Mouse (Mus musculus): Measurements from ENCODE around the gene Slc26a8. TPM values are rescaled to one million over a fixed set of nuclear protein-coding genes. Genes with fewer than 3 reads are reported as not detected.

Gene Slc26a8
- total and polyA plus RNA-seq, 3 experiments, result 0.58 to 1.6 TPM; not detected in 1

GRCm38 (mm10) chr17:28635842-28636241 lies 54.2 kb downstream of the Slc26a8 start:
- Histone ChIP-seq H3K79me2 (ENCODE audit: control insufficient read depth, insufficient read depth, low read length, poor library complexity) (no peaks in the 10 kb centered on the region), H3K9ac (ENCODE audit: control insufficient read depth, low read depth, low read length, poor library complexity, severe bottlenecking) (peak overlapping the region; percentile 51), H3K4me3 (ENCODE audit: control insufficient read depth in 1 of 2, insufficient read depth in 1 of 2, low read depth in 2 of 2, low read length in 2 of 2) (no peak overlapping the region), H3K27me3 (ENCODE audit: control insufficient read depth in 1 of 2, insufficient read depth in 2 of 2, low read length in 2 of 2) (no peaks in the 10 kb centered on the region), H3K4me1 (ENCODE audit: control insufficient read depth in 1 of 2, insufficient read depth in 2 of 2, low read length in 2 of 2) (peaks cover 43 to 49% of the 10 kb centered on the region in 2 experiments), H3K9me3 (replicated peaks; ENCODE audit: insufficient read depth, low read length) (no peaks in the 10 kb centered on the region), H3K27ac (ENCODE audit: control insufficient read depth, low read depth, low read length) (peak overlapping the region; percentile 76), H3K36me3 (ENCODE audit: control insufficient read depth in 1 of 2, insufficient read depth in 2 of 2, low read length in 2 of 2) (peaks cover 0 to 50% of the 10 kb centered on the region in 2 experiments; a peak in 2 of 4 replicates)
- DNase-seq (ENCODE audit: low read depth, low spot score), result peak; percentile 75
- TF ChIP-seq ELF1 (IDR thresholded peaks at IDR 0.05; ENCODE audit: low read depth, low read length), result no peak
- peak; percentile 82 for TF ChIP-seq GATA1 (IDR thresholded peaks at IDR 0.05; ENCODE audit: low read depth, low read length)
- no peak for TF ChIP-seq CHD2 (IDR thresholded peaks at IDR 0.05; ENCODE audit: low read length)
- no peak for TF ChIP-seq POLR2AphosphoS5 (IDR thresholded peaks at IDR 0.05; ENCODE audit: borderline replicate concordance, low read depth, low read length)
- TF ChIP-seq USF2 (IDR thresholded peaks at IDR 0.05; ENCODE audit: borderline replicate concordance in 1 of 2, insufficient read depth in 1 of 2, low read depth in 1 of 2, low read length in 2 of 2), result no peak
- TF ChIP-seq RCOR1 (IDR thresholded peaks at IDR 0.05; ENCODE audit: low read depth, low read length), result peak; percentile 86
- no peak for TF ChIP-seq CHD1 (IDR thresholded peaks at IDR 0.05; ENCODE audit: low read depth, low read length)
- TF ChIP-seq RAD21 (IDR thresholded peaks at IDR 0.05; ENCODE audit: low read depth, low read length), result no peak
- no peak for TF ChIP-seq JUND (IDR thresholded peaks at IDR 0.05; ENCODE audit: low read depth, low read length)
- TF ChIP-seq MAX (IDR thresholded peaks at IDR 0.05; ENCODE audit: low read length), result peak; percentile 73; the same call in 1 of the 2 replicates
- no peak for TF ChIP-seq CTCF (IDR thresholded peaks at IDR 0.05 in 2 of 3, conservative IDR thresholded peaks at IDR 0.05 in 1 of 3; ENCODE audit: control insufficient read depth in 1 of 3, insufficient read depth in 1 of 3, low read depth in 2 of 3, low read length in 3 of 3, poor library complexity in 1 of 3, severe bottlenecking in 1 of 3)
- TF ChIP-seq HCFC1 (IDR thresholded peaks at IDR 0.05; ENCODE audit: low read depth, low read length), result 0 out of 2 replicates have a peak, but pooled peaks have one; percentile 25
- TF ChIP-seq SIN3A (IDR thresholded peaks at IDR 0.05; ENCODE audit: low read length), result peak; percentile 75
- TF ChIP-seq NELFE (IDR thresholded peaks at IDR 0.05; ENCODE audit: low read depth, low read length), result no peak
- TF ChIP-seq KAT2A (conservative IDR thresholded peaks at IDR 0.05; ENCODE audit: low read depth, low read length), result no peak
- peak; percentile 62; the same call in 1 of the 2 replicates for TF ChIP-seq MAZ (IDR thresholded peaks at IDR 0.05; ENCODE audit: low read depth, low read length)
- no peak for TF ChIP-seq ZMIZ1 (IDR thresholded peaks at IDR 0.05; ENCODE audit: low read depth, low read length)
- TF ChIP-seq ZNF384 (IDR thresholded peaks at IDR 0.05; ENCODE audit: low read depth, low read length), result no peak
- TF ChIP-seq POLR2A (IDR thresholded peaks at IDR 0.05; ENCODE audit: control insufficient read depth in 1 of 2, insufficient read depth in 1 of 2, low read depth in 1 of 2, low read length in 2 of 2, poor library complexity in 1 of 2), result no peak
- TF ChIP-seq ETS1 (IDR thresholded peaks at IDR 0.05; ENCODE audit: low read depth, low read length), result peak; percentile 89
- TF ChIP-seq TCF12 (IDR thresholded peaks at IDR 0.05; ENCODE audit: low read depth, low read length), result peak; percentile 94
- no peak for TF ChIP-seq UBTF (IDR thresholded peaks at IDR 0.05; ENCODE audit: borderline replicate concordance, insufficient read depth, low read depth, low read length)
- no peak for TF ChIP-seq TBP (IDR thresholded peaks at IDR 0.05; ENCODE audit: low read depth, low read length)
- TF ChIP-seq E2F4 (IDR thresholded peaks at IDR 0.05; ENCODE audit: borderline replicate concordance, low read depth, low read length), result no peak
- peak; percentile 83 for TF ChIP-seq TAL1 (IDR thresholded peaks at IDR 0.05; ENCODE audit: low read length)
- TF ChIP-seq GABPA (IDR thresholded peaks at IDR 0.05; ENCODE audit: low read depth, low read length), result no peak
- no peak for TF ChIP-seq ZKSCAN1 (IDR thresholded peaks at IDR 0.05; ENCODE audit: low read depth, low read length)
- TF ChIP-seq MAFK (IDR thresholded peaks at IDR 0.05; ENCODE audit: borderline replicate concordance, low read depth, low read length), result no peak
- TF ChIP-seq MYB (IDR thresholded peaks at IDR 0.05; ENCODE audit: low read depth, low read length), result no peak
- TF ChIP-seq NRF1 (IDR thresholded peaks at IDR 0.05; ENCODE audit: insufficient read depth, low read depth, low read length, poor library complexity, severe bottlenecking), result no peak
- TF ChIP-seq EP300 (IDR thresholded peaks at IDR 0.05; ENCODE audit: low read depth in 1 of 2, low read length in 2 of 2), result peak; percentile 84 to 91
- no peak for TF ChIP-seq POLR2AphosphoS2 (IDR thresholded peaks at IDR 0.05; ENCODE audit: low read length)
- TF ChIP-seq MEF2A (IDR thresholded peaks at IDR 0.05; ENCODE audit: extremely low read depth, insufficient replicate concordance, low read depth, low read length, poor library complexity, severe bottlenecking), result 0 out of 2 replicates have a peak, but pooled peaks have one; percentile 5
- TF ChIP-seq USF1 (IDR thresholded peaks at IDR 0.05; ENCODE audit: low read depth, low read length), result peak; percentile 71; the same call in 1 of the 2 replicates
- no peak for TF ChIP-seq SMC3 (IDR thresholded peaks at IDR 0.05; ENCODE audit: low read depth, low read length)
- peak; percentile 84 for TF ChIP-seq MXI1 (IDR thresholded peaks at IDR 0.05; ENCODE audit: low read depth, low read length)
- peak; percentile 100 for TF ChIP-seq BHLHE40 (IDR thresholded peaks at IDR 0.05; ENCODE audit: borderline replicate concordance, low read depth, low read length)
- TF ChIP-seq ZC3H11A (IDR thresholded peaks at IDR 0.05; ENCODE audit: low read depth, low read length), result no peak

All from MEL (cell line).